Mouse (Mus musculus): Measurements from ENCODE around the gene Knop1. TPM values are rescaled to one million over a fixed set of nuclear protein-coding genes. Genes with fewer than 3 reads are reported as not detected.

The Knop1 gene
- polyA plus RNA-seq, 2 experiments = 34.1 to 84.6 TPM

DNA sequence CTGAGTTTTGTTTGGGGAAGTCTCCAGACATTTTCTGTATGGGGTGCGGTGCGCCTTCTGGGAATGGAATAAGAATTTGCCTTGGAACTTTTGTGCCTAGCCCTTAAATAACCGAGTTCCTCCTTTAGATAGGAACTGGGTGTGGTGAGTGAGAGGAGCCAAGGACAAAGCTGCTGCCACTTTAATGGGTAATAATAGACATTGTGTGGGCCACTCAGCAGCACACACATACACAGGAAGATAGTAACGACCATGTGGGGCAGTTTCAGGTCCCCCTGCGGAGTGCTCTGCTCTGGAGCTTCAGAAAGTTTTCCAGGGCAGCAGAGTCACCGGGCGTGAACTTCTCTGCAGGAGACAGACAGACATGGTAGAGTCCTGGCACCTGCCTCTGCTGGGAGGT, 34.7 kb downstream of the Knop1 start:
- 64% methylated on average over 7 of the region's 7 CpGs for WGBS
- ATAC-seq (ENCODE audit: low FRiP score, low read depth) = no peak

DNA sequence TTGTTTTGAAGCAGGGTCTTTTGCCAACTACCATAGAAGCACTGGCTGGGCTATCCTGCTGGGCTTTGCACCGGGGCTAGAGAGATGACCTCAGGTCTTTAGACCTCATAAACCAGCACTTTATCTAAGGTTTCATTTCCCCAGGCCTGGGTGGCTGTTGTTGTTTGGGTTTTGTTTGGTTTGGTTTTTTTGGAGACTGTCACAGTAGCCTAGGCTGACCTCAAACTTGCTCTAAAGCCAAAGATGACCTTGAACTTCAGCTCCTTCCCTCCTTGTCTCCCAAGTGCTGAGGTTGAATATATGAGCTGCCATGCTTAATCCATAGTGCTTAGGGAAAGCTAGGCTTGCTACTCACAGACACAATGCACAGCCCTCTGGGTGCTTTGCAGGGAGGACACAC, 36.4 kb downstream of the Knop1 start:
- H3K9ac ChIP-seq (ENCODE audit: low read depth, low read length, severe bottlenecking) = no peak overlapping the region
- H3K4me2 ChIP-seq (replicated peaks; ENCODE audit: low read depth, low read length, severe bottlenecking) = no peak overlapping the region
- DNase-seq (ENCODE audit: low spot score) (no peak), ATAC-seq (ENCODE audit: low FRiP score, low read depth) (no peak)
- no peaks in the 10 kb centered on the region for H3K27me3 ChIP-seq (ENCODE audit: control insufficient read depth, insufficient read depth, low read length)
- no peaks in the 10 kb centered on the region for H3K9me3 ChIP-seq (ENCODE audit: control insufficient read depth, low read length)
- H3K27ac ChIP-seq (replicated peaks; ENCODE audit: low read depth, low read length) = no peak overlapping the region
- no peak overlapping the region for H3K4me3 ChIP-seq (replicated peaks; ENCODE audit: low read length)
- no peak for TF ChIP-seq POLR2A (IDR thresholded peaks at IDR 0.05; ENCODE audit: borderline replicate concordance, extremely low read depth, insufficient read depth, insufficient read length)
- H3K36me3 ChIP-seq (ENCODE audit: control insufficient read depth, insufficient read depth, low read length) = peaks cover 42% of the 10 kb centered on the region
- H3K4me1 ChIP-seq (ENCODE audit: control insufficient read depth, insufficient read depth, low read length) = no peaks in the 10 kb centered on the region
- WGBS = 38% methylated on average over 1 of the region's 1 CpGs

More for the DNA sequence above, 34.7 kb downstream of the Knop1 start:
- no peak overlapping the region for H3K4me3 ChIP-seq (replicated peaks; ENCODE audit: low read length)
- H3K9me3 ChIP-seq (ENCODE audit: control insufficient read depth, low read length) = no peaks in the 10 kb centered on the region
- H3K4me1 ChIP-seq (ENCODE audit: control insufficient read depth, insufficient read depth, low read length) = no peaks in the 10 kb centered on the region
- no peak overlapping the region for H3K4me2 ChIP-seq (replicated peaks; ENCODE audit: low read depth, low read length, severe bottlenecking)
- H3K27me3 ChIP-seq (ENCODE audit: control insufficient read depth, insufficient read depth, low read length) = no peaks in the 10 kb centered on the region
- no peak overlapping the region for H3K27ac ChIP-seq (replicated peaks; ENCODE audit: low read depth, low read length)
- peaks cover 31% of the 10 kb centered on the region for H3K36me3 ChIP-seq (ENCODE audit: control insufficient read depth, insufficient read depth, low read length)
- H3K9ac ChIP-seq (ENCODE audit: low read depth, low read length, severe bottlenecking) = no peak overlapping the region
- TF ChIP-seq POLR2A (IDR thresholded peaks at IDR 0.05; ENCODE audit: borderline replicate concordance, extremely low read depth, insufficient read depth, insufficient read length) = no peak
- DNase-seq (ENCODE audit: low spot score) = no peak

DNA sequence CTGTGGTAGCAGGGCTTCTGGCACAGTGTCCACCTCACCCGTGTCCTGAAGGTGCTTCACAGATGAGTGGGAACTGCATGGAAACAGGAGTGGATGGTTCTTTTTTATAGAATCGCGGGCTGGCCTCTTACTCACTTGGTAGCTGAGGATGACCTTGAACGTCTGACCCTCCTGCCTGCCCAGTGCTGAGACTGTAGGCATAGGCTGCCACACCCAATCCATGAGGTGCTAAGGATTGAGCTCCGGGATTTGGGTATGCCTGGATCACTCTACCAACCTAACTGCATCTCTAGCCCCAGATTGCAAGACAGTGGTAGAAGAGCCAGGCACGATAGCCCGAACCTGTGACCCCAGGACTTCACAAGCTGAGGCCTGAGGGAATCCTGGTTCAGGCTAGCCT, 38.3 kb downstream of the Knop1 start:
- H3K4me2 ChIP-seq (replicated peaks; ENCODE audit: low read depth, low read length, severe bottlenecking) = no peak overlapping the region
- no peak overlapping the region for H3K27ac ChIP-seq (replicated peaks; ENCODE audit: low read depth, low read length)
- no peak for TF ChIP-seq POLR2A (IDR thresholded peaks at IDR 0.05; ENCODE audit: borderline replicate concordance, extremely low read depth, insufficient read depth, insufficient read length)
- H3K27me3 ChIP-seq (ENCODE audit: control insufficient read depth, insufficient read depth, low read length) = no peaks in the 10 kb centered on the region
- DNase-seq (ENCODE audit: low spot score) (no peak), ATAC-seq (ENCODE audit: low FRiP score, low read depth) (no peak)
- peaks cover 56% of the 10 kb centered on the region for H3K36me3 ChIP-seq (ENCODE audit: control insufficient read depth, insufficient read depth, low read length)
- no peak overlapping the region for H3K9ac ChIP-seq (ENCODE audit: low read depth, low read length, severe bottlenecking)
- H3K4me3 ChIP-seq (replicated peaks; ENCODE audit: low read length) = no peak overlapping the region
- WGBS = 94% methylated on average over 7 of the region's 7 CpGs
- no peaks in the 10 kb centered on the region for H3K9me3 ChIP-seq (ENCODE audit: control insufficient read depth, low read length)
- H3K4me1 ChIP-seq (ENCODE audit: control insufficient read depth, insufficient read depth, low read length) = no peaks in the 10 kb centered on the region

DNA sequence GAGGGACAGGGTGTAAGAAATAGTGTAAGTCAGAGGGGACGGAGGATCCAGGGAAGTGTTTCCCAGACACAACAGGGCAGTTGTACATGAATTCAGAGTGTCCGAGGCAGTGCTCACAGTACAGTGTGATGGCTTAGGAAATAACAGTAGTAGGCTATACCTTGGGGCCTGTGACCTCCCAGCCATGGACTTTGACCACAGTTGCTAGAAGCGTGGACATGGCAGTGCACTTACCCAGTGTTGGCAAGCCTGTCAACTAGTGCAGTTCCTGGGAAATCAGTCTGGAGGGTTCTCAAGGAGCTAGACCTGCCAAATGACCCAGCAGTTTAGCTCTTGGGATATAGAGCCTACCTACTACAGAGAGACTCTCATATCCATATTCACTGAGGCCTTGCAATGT, 39.8 kb downstream of the Knop1 start:
- DNase-seq (ENCODE audit: low spot score) = no peak
- ATAC-seq (ENCODE audit: low FRiP score, low read depth) = no peak
- Histone ChIP-seq H3K9me3 (ENCODE audit: control insufficient read depth, low read length) (no peaks in the 10 kb centered on the region), H3K27me3 (ENCODE audit: control insufficient read depth, insufficient read depth, low read length) (no peaks in the 10 kb centered on the region), H3K9ac (ENCODE audit: low read depth, low read length, severe bottlenecking) (no peak overlapping the region), H3K4me2 (replicated peaks; ENCODE audit: low read depth, low read length, severe bottlenecking) (no peak overlapping the region), H3K27ac (replicated peaks; ENCODE audit: low read depth, low read length) (no peak overlapping the region), H3K4me1 (ENCODE audit: control insufficient read depth, insufficient read depth, low read length) (no peaks in the 10 kb centered on the region), H3K36me3 (ENCODE audit: control insufficient read depth, insufficient read depth, low read length) (peaks cover 64% of the 10 kb centered on the region), H3K4me3 (replicated peaks; ENCODE audit: low read length) (no peak overlapping the region)
- TF ChIP-seq POLR2A (IDR thresholded peaks at IDR 0.05; ENCODE audit: borderline replicate concordance, extremely low read depth, insufficient read depth, insufficient read length) = no peak
- WGBS = 95% methylated on average over 3 of the region's 3 CpGs

DNA sequence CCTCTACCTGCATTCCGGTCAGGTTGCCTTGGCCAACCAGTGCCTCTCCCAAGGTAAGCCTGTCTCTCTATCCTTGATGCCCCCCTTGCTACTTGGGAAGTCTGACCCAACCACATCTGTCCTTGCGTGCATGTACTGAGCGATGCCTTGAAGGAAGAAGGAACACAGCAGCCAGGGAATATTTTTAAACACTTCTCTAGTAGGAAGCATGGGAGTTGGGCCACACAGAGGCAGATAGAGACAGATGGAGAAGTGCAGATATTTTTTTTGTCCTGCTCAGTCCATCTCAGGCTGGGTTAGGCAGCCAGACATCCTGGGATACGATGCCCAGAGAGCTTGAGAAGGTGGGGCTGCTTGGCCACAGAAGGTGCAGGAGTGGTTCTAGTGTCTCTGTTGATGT, 42.5 kb downstream of the Knop1 start:
- H3K27ac ChIP-seq (replicated peaks; ENCODE audit: low read depth, low read length) = no peak overlapping the region
- ATAC-seq (ENCODE audit: low FRiP score, low read depth) = no peak
- no peak for TF ChIP-seq POLR2A (IDR thresholded peaks at IDR 0.05; ENCODE audit: borderline replicate concordance, extremely low read depth, insufficient read depth, insufficient read length)
- 91% methylated on average over 4 of the region's 4 CpGs for WGBS
- H3K9ac ChIP-seq (ENCODE audit: low read depth, low read length, severe bottlenecking) = no peak overlapping the region
- no peaks in the 10 kb centered on the region for H3K27me3 ChIP-seq (ENCODE audit: control insufficient read depth, insufficient read depth, low read length)
- H3K4me2 ChIP-seq (replicated peaks; ENCODE audit: low read depth, low read length, severe bottlenecking) = no peak overlapping the region
- no peak for DNase-seq (ENCODE audit: low spot score)
- H3K4me3 ChIP-seq (replicated peaks; ENCODE audit: low read length) = no peak overlapping the region
- H3K36me3 ChIP-seq (ENCODE audit: control insufficient read depth, insufficient read depth, low read length) = peaks cover 60% of the 10 kb centered on the region
- no peaks in the 10 kb centered on the region for H3K9me3 ChIP-seq (ENCODE audit: control insufficient read depth, low read length)
- no peaks in the 10 kb centered on the region for H3K4me1 ChIP-seq (ENCODE audit: control insufficient read depth, insufficient read depth, low read length)

Measured in limb, embryonic 14.5 days (tissue).